Mouse (Mus musculus) midbrain, postnatal 0 days (tissue): ENCODE measurements around the gene Efhd1. TPM values are rescaled to one million over a fixed set of nuclear protein-coding genes. Genes with fewer than 3 reads are reported as not detected.
A peak's percentile ranks its signal among the peaks of the same experiment; 100 is the strongest.

ENCODE experiments used
- ATAC-seq: fragments of 200-750 bp; cut with Nextera tagmentation; 2 replicates; pipeline ENCODE4 v1.8.0; 2017; ENCODE audit warnings: moderate number of reproducible peaks, mild to moderate bottlenecking, moderate TSS enrichment, moderate library complexity; ENCODE audit not compliant: low FRiP score
- DNase-seq: peaks from one replicate; pipeline ENCODE4 v3.0.0-alpha.2; 2015; ENCODE audit warnings: low spot score
- H3K27ac ChIP-seq: fragments of 300-500 bp; sonication (generic); 2 replicates; pipeline ENCODE4 v1.5.1; 2014; ENCODE audit warnings: low read depth, mild to moderate bottlenecking, low read length, mixed read lengths
- H3K27me3 ChIP-seq: fragments of 300-500 bp; sonication (generic); 2 replicates; pipeline ENCODE4 v1.6.1; 2014; ENCODE audit warnings: low read length, control low read depth, mixed read lengths; ENCODE audit not compliant: insufficient read depth
- H3K36me3 ChIP-seq: fragments of 300-500 bp; sonication (generic); 2 replicates; pipeline ENCODE4 v1.6.1; 2014; ENCODE audit warnings: low read length, control low read depth, mixed read lengths; ENCODE audit not compliant: insufficient read depth
- H3K4me1 ChIP-seq: fragments of 300-500 bp; sonication (generic); 2 replicates; pipeline ENCODE4 v1.6.1; 2014; ENCODE audit warnings: mild to moderate bottlenecking, control low read depth, antibody characterized with exemption, low read length, mixed read lengths; ENCODE audit not compliant: insufficient read depth
- H3K4me2 ChIP-seq: fragments of 300-500 bp; sonication (generic); 2 replicates; pipeline ENCODE4 v1.6.1; 2014; ENCODE audit warnings: low read depth, mild to moderate bottlenecking, low read length, mixed read lengths; ENCODE audit not compliant: poor library complexity, severe bottlenecking
- H3K4me3 ChIP-seq: fragments of 300-500 bp; sonication (generic); 2 replicates; pipeline ENCODE4 v1.5.1; 2014; ENCODE audit warnings: low read depth, mild to moderate bottlenecking, low read length, moderate library complexity
- H3K9ac ChIP-seq: fragments of 300-500 bp; sonication (generic); replicated peaks from 2 replicates; pipeline ENCODE4 v1.6.1; 2014; ENCODE audit warnings: mild to moderate bottlenecking, low read length, moderate library complexity, mixed read lengths; ENCODE audit not compliant: poor library complexity, severe bottlenecking
- H3K9me3 ChIP-seq: fragments of 300-500 bp; sonication (generic); 2 replicates; pipeline ENCODE4 v1.6.1; 2016; ENCODE audit warnings: low read length, control low read depth
- CTCF ChIP-seq: IDR thresholded peaks from 2 replicates; pipeline ENCODE4 v1.5.1; 2016; ENCODE audit warnings: antibody characterized with exemption, mild to moderate bottlenecking
- WGBS: fragments of 180-500 bp; shearing (Covaris S2); extraction: QIAGEN DNeasy Blood & Tissue Kit; methylation state at CpG from one replicate; pipeline ENCODE4 v1.1.7; 2014; 5-methylcytosine and 5-hydroxymethylcytosine counted together
- polyA plus RNA-seq: library from polyadenylated mRNA; unstranded; fragments of >200 nt; fragmentation: Nextera tagmentation; extraction: Ambion mirVana; gene quantifications from 2 replicates; pipeline ENCODE4 v1.2.1, GENCODE M21; 2015
- total RNA-seq: library from RNA; depleted of rRNA; stranded (reverse); fragments of >200 nt; gene quantifications from 2 replicates; pipeline ENCODE4 v1.2.3, GENCODE M21; 2014

Gene Efhd1
- total and polyA plus RNA-seq, 2 experiments from 2014 or later: 1.7 to 7.8 TPM

DNA sequence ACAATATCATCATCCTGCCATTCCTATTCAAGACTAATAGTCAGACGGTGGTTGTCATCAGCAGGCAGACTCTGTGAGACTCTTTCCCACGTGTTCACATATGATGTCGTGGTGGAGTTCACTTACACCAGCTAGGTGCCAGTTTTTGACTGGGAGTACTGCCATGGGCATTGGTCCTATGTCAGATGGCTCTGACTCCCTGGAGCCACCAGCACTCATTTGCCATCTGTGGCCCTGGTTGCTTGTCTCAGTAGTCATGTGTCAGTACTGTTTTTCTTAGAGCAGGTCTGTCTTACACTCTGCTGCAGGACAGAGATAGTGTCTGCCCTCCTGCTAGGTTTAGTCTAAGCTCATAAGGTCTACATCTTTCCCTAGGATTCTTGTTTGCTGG is 37.0 kb upstream of the Efhd1 start:
- DNase-seq: peak; percentile 29

DNA sequence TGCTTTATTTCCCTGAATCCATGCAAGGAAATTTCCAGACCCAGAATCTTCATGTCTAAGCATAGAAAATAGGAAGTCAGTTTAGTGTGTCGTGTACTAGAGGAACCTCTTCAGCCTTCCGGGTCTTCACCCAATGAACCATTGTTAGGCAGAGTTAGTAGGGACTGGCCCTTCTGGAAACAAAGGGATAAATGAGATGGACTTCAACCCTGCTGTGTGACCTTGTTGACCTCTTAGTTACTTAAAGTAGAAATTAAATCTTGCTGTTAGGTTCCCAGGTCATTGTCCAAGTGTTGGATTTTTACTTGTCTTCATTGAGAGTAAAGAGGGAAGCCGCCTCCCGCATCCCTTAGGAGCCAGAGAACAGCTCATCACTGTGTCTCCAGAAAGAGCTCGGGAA is 33.6 kb upstream of the Efhd1 start:
- H3K27me3 ChIP-seq: no peaks in the 10 kb centered on the region
- peaks cover 72% of the 10 kb centered on the region for H3K36me3 ChIP-seq
- H3K4me3 ChIP-seq: no peak overlapping the region
- no peak for DNase-seq
- H3K4me2 ChIP-seq: no peak overlapping the region
- no peaks in the 10 kb centered on the region for H3K9me3 ChIP-seq
- H3K4me1 ChIP-seq: no peaks in the 10 kb centered on the region
- no peak for TF ChIP-seq CTCF
- H3K27ac ChIP-seq: no peak overlapping the region
- ATAC-seq: no peak
- 71% methylated on average over 5 of the region's 5 CpGs for WGBS
- no peak overlapping the region for H3K9ac ChIP-seq

More for the DNA sequence above, 37.0 kb upstream of the Efhd1 start:
- H3K4me3 ChIP-seq: no peak overlapping the region
- no peak for ATAC-seq
- H3K4me2 ChIP-seq: no peak overlapping the region
- WGBS: 96% methylated on average over 3 of the region's 3 CpGs
- H3K9ac ChIP-seq: no peak overlapping the region
- no peak for TF ChIP-seq CTCF
- no peaks in the 10 kb centered on the region for H3K9me3 ChIP-seq
- peaks cover 71% of the 10 kb centered on the region for H3K36me3 ChIP-seq
- H3K4me1 ChIP-seq: no peaks in the 10 kb centered on the region
- H3K27ac ChIP-seq: no peak overlapping the region
- H3K27me3 ChIP-seq: no peaks in the 10 kb centered on the region

DNA sequence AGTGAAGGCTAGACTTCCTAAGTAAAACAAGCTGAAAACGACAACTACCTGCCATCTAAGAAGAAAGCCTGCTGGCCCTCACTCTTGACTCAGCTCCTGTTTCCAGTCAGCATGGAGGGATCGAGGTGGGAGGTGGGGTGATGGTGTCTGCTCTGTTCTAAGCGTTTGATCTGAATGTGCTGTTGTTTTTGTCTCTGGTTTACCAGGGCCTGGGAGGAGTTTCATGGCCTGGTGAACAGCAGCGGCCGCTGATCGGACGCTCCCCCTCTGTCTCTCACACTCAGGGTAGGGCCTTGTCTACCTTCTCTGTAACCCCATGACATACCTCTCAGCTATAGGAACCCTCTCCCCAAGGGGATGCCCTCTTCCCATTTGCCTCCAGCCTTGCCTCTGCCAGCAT is 32.0 kb upstream of the Efhd1 start:
- Histone ChIP-seq H3K9me3 (no peaks in the 10 kb centered on the region), H3K36me3 (peaks cover 71% of the 10 kb centered on the region), H3K4me1 (no peaks in the 10 kb centered on the region), H3K9ac (no peak overlapping the region), H3K27ac (no peak overlapping the region), H3K4me3 (no peak overlapping the region), H3K27me3 (no peaks in the 10 kb centered on the region), H3K4me2 (no peak overlapping the region)
- no peak for TF ChIP-seq CTCF
- WGBS: 69% methylated on average over 7 of the region's 7 CpGs
- ATAC-seq (no peak), DNase-seq (no peak)

DNA sequence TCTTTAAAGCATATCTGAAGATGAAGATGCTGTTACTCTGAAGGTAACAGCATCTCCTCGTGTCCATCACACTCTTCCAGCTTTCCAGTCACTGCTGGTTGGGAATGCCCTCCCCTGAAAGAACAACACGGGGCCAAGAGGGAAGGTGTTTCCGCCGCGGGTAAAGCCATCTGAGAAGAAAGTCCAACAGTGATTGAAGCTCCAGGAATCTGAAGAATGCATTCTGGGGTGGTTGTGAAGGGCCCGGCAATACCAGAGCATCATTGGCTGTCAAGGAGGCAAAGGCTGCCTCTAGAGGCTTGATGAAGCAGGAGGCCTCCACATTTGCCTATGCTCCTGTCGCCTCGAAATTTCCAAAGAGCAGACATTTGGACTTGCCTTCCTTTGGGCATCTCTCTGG is 25.1 kb upstream of the Efhd1 start:
- no peak for DNase-seq
- Histone ChIP-seq H3K9me3 (no peaks in the 10 kb centered on the region), H3K27ac (no peak overlapping the region), H3K4me3 (no peak overlapping the region), H3K36me3 (peaks cover 42% of the 10 kb centered on the region), H3K27me3 (no peaks in the 10 kb centered on the region), H3K4me1 (no peaks in the 10 kb centered on the region), H3K9ac (no peak overlapping the region), H3K4me2 (no peak overlapping the region)
- WGBS: 77% methylated on average over 8 of the region's 8 CpGs
- ATAC-seq: no peak
- no peak for TF ChIP-seq CTCF

DNA sequence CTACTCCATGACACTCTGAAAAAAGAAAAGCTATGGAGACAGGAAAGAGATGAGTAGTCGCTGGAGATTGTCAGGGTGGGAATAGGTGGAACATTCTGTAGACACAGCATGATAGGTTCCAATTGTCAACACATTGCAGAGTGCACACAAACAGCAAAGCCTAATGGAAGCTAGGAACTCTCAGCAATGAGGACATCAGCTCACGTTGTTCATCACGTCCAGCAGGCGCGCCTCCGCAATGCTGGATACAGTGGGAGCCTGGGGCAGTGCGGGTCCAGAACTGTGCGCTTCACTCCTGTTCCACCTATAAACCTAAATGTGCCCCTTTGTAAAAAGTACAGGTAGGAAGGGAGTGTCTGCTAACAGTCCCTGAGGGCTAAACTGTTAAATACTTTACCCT is 21.1 kb upstream of the Efhd1 start:
- Histone ChIP-seq H3K36me3 (peaks cover 12% of the 10 kb centered on the region), H3K4me1 (no peaks in the 10 kb centered on the region), H3K4me3 (no peak overlapping the region), H3K27ac (no peak overlapping the region), H3K4me2 (no peak overlapping the region), H3K9me3 (no peaks in the 10 kb centered on the region), H3K27me3 (no peaks in the 10 kb centered on the region), H3K9ac (no peak overlapping the region)
- 92% methylated on average over 8 of the region's 8 CpGs for WGBS
- ATAC-seq (no peak), DNase-seq (no peak)
- TF ChIP-seq CTCF: no peak

DNA sequence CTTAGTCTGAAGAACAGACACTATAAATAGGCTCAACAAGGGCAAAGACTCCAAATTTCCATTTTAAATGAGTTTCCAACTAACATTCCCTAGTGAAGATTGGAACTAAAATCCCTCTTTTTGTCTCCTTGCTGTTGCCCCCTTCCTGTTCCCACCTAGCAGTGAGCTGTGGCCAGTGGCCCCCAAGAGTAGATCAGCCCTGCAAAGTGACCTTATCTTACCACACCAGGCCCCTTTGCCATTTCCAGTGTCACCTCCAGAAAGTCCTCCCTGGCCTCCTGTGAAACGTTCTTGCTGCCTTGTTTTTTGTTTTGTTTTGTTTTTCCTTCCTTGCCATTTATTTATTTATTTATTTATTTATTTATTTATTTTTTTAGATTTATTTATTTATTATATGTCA is 18.7 kb upstream of the Efhd1 start:
- no peak overlapping the region for H3K27ac ChIP-seq
- no peak overlapping the region for H3K4me3 ChIP-seq
- no peaks in the 10 kb centered on the region for H3K27me3 ChIP-seq
- TF ChIP-seq CTCF: no peak
- DNase-seq (no peak), ATAC-seq (no peak)
- H3K9me3 ChIP-seq: no peaks in the 10 kb centered on the region
- H3K4me1 ChIP-seq: no peaks in the 10 kb centered on the region
- 39% methylated on average over 1 of the region's 1 CpGs for WGBS
- H3K4me2 ChIP-seq: no peak overlapping the region
- H3K36me3 ChIP-seq: no peaks in the 10 kb centered on the region
- H3K9ac ChIP-seq: no peak overlapping the region
